Mouse (Mus musculus): ENCODE results near the gene Tlk2.

DNA sequence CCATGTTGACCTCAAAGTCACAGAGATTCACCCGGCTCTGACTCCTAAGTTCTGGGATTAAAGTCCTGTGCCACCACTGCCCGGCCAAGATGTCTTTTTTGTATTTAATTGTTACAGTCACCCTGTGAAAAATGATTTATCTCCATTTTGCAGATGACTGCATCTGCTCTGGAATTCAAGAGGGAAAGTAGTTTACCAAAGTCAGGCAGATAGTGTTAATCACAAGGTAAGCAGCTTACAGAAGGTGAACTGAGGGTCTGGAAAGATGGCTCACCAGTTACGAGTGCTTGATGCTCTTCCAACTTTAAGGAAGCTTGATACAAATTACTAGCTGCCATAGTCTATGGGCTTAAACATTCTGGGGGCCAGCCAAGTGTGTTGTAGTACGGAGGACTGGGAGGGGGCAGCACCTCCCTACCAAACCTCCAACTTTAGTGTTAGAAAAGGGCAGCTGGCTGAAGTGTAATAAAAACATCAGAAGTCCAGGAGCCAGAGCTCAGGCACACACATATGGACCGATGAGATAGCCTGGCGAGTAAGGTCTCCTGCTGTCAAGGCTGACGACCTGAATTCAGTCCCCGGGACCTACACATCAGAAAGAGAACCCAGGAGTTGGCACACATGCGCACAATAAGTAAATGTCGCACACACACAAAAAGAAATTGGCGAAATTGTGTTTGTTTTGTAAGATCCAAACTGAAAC is 33.9 kb upstream of the Tlk2 start:
- peak; percentile 43 for TF ChIP-seq CTCF (IDR thresholded peaks at IDR 0.05)
- no peak for TF ChIP-seq EP300 (IDR thresholded peaks at IDR 0.05)
